Mouse (Mus musculus): ENCODE measurements at regions not wholly inside any gene's neighbourhood (a gene's known extent, or its start where the extent isn't known, plus 50 kb on each side); places are given as distances from the start of the nearest gene placed in this dataset.

- Histone ChIP-seq H3K27ac (peak overlapping the region; percentile 73), H3K4me2 (peak overlapping the region; percentile 74), H3K4me3 (replicated peaks) (peak overlapping the region; percentile 48), H3K9me3 (no peaks in the 10 kb centered on the region), H3K4me1 (peaks cover 4% of the 10 kb centered on the region; the same call in 1 of the 2 replicates), H3K27me3 (replicated peaks) (no peaks in the 10 kb centered on the region), H3K36me3 (no peaks in the 10 kb centered on the region), H3K9ac (peak overlapping the region; percentile 40)
- 2% methylated on average over 46 of the region's 46 CpGs for WGBS
- ATAC-seq (ENCODE audit: insufficient read depth, low FRiP score, low read depth) = peak; percentile 78; the same call in 1 of the 2 replicates
Observed at GRCm38 (mm10) chr15:103102068-103102840, 64.6 kb downstream of the Smug1 start.

- no peak for ATAC-seq (ENCODE audit: insufficient read depth, low FRiP score, low read depth)
- H3K36me3 ChIP-seq = no peaks in the 10 kb centered on the region
- H3K9me3 ChIP-seq = no peaks in the 10 kb centered on the region
- H3K27ac ChIP-seq = no peak overlapping the region
- H3K4me1 ChIP-seq = peaks cover 13% of the 10 kb centered on the region; the same call in 1 of the 2 replicates
- no peaks in the 10 kb centered on the region for H3K27me3 ChIP-seq (replicated peaks)
- peak overlapping the region; percentile 32 for H3K4me2 ChIP-seq
- no peak overlapping the region for H3K9ac ChIP-seq
- peak overlapping the region; percentile 5; the same call in 1 of the 2 replicates for H3K4me3 ChIP-seq (replicated peaks)
- 65% methylated on average over 4 of the region's 4 CpGs for WGBS
Observed at GRCm38 (mm10) chr15:103100121-103100520, 66.8 kb downstream of the Smug1 start.

GRCm38 (mm10) chr15:103094457-103094856 lies 72.4 kb downstream of the Smug1 start:
- no peak for ATAC-seq (ENCODE audit: insufficient read depth, low FRiP score, low read depth)
- Histone ChIP-seq H3K27ac (no peak overlapping the region), H3K36me3 (no peaks in the 10 kb centered on the region), H3K4me2 (no peak overlapping the region), H3K4me1 (peaks cover 16% of the 10 kb centered on the region), H3K9me3 (no peaks in the 10 kb centered on the region), H3K4me3 (replicated peaks) (no peak overlapping the region), H3K9ac (no peak overlapping the region), H3K27me3 (replicated peaks) (peaks cover 4% of the 10 kb centered on the region; the same call in 1 of the 2 replicates)
- WGBS = 50% methylated on average over 7 of the region's 7 CpGs

- no peak overlapping the region for H3K4me2 ChIP-seq
- no peak overlapping the region for H3K9ac ChIP-seq
- H3K27ac ChIP-seq = no peak overlapping the region; the same call in 1 of the 2 replicates
- WGBS = 56% methylated on average over 12 of the region's 12 CpGs
- H3K36me3 ChIP-seq = no peaks in the 10 kb centered on the region
- H3K4me3 ChIP-seq (replicated peaks) = no peak overlapping the region
- 0 out of 2 replicates have a peak, but pooled peaks have one; percentile 23 for ATAC-seq (ENCODE audit: insufficient read depth, low FRiP score, low read depth)
- H3K9me3 ChIP-seq = no peaks in the 10 kb centered on the region
- peaks cover 16% of the 10 kb centered on the region for H3K4me1 ChIP-seq
- H3K27me3 ChIP-seq (replicated peaks) = peaks cover 4% of the 10 kb centered on the region; the same call in 1 of the 2 replicates
Observed at GRCm38 (mm10) chr15:103093655-103094054, 73.2 kb downstream of the Smug1 start.

- ATAC-seq (ENCODE audit: insufficient read depth, low FRiP score, low read depth) = no peak
- H3K4me3 ChIP-seq (replicated peaks) = no peak overlapping the region
- H3K27me3 ChIP-seq (replicated peaks) = peaks cover 9% of the 10 kb centered on the region; the same call in 1 of the 2 replicates
- H3K4me2 ChIP-seq = no peak overlapping the region
- H3K27ac ChIP-seq = no peak overlapping the region
- no peaks in the 10 kb centered on the region for H3K9me3 ChIP-seq
- no peak overlapping the region for H3K9ac ChIP-seq
- H3K36me3 ChIP-seq = no peaks in the 10 kb centered on the region
- H3K4me1 ChIP-seq = peaks cover 16% of the 10 kb centered on the region
Observed at GRCm38 (mm10) chr15:103092496-103092895, 73.8 kb downstream of the Hoxc4 start.

- 54% methylated on average over 6 of the region's 6 CpGs for WGBS
- no peak for ATAC-seq (ENCODE audit: insufficient read depth, low FRiP score, low read depth)
- H3K4me3 ChIP-seq (replicated peaks) = no peak overlapping the region
- no peak overlapping the region for H3K27ac ChIP-seq
- H3K9ac ChIP-seq = no peak overlapping the region
- no peak overlapping the region for H3K4me2 ChIP-seq
- H3K27me3 ChIP-seq (replicated peaks) = peaks cover 28% of the 10 kb centered on the region
- no peaks in the 10 kb centered on the region for H3K9me3 ChIP-seq
- H3K36me3 ChIP-seq = no peaks in the 10 kb centered on the region
- H3K4me1 ChIP-seq = peaks cover 26% of the 10 kb centered on the region
Observed at GRCm38 (mm10) chr15:103090280-103091164, 71.8 kb downstream of the Hoxc4 start.

- no peak overlapping the region for H3K4me3 ChIP-seq (replicated peaks)
- WGBS = 61% methylated on average over 1 of the region's 1 CpGs
- no peak overlapping the region for H3K4me2 ChIP-seq
Observed at GRCm38 (mm10) chr15:103089852-103090251, 71.1 kb downstream of the Hoxc4 start.

GRCm38 (mm10) chr15:103089440-103089839 lies 70.7 kb downstream of the Hoxc4 start:
- peaks cover 26% of the 10 kb centered on the region for H3K4me1 ChIP-seq
- 88% methylated on average over 1 of the region's 1 CpGs for WGBS

More at GRCm38 (mm10) chr15:103089852-103090251, 71.1 kb downstream of the Hoxc4 start:
- ATAC-seq (ENCODE audit: insufficient read depth, low FRiP score, low read depth) = no peak
- H3K9me3 ChIP-seq = no peaks in the 10 kb centered on the region
- peaks cover 33% of the 10 kb centered on the region for H3K27me3 ChIP-seq (replicated peaks)
- peaks cover 26% of the 10 kb centered on the region for H3K4me1 ChIP-seq
- H3K27ac ChIP-seq = no peak overlapping the region
- H3K9ac ChIP-seq = no peak overlapping the region
- no peaks in the 10 kb centered on the region for H3K36me3 ChIP-seq

GRCm38 (mm10) chr15:103087204-103087603 lies 68.5 kb downstream of the Hoxc4 start:
- Histone ChIP-seq H3K4me1 (peaks cover 19% of the 10 kb centered on the region), H3K9me3 (no peaks in the 10 kb centered on the region), H3K27me3 (replicated peaks) (peaks cover 39% of the 10 kb centered on the region), H3K27ac (no peak overlapping the region), H3K4me3 (replicated peaks) (no peak overlapping the region), H3K4me2 (no peak overlapping the region), H3K9ac (no peak overlapping the region), H3K36me3 (no peaks in the 10 kb centered on the region)
- WGBS = 17% methylated on average over 4 of the region's 4 CpGs
- ATAC-seq (ENCODE audit: insufficient read depth, low FRiP score, low read depth) = no peak

More at GRCm38 (mm10) chr15:103089440-103089839, 70.7 kb downstream of the Hoxc4 start:
- Histone ChIP-seq H3K27ac (no peak overlapping the region), H3K27me3 (replicated peaks) (peaks cover 35% of the 10 kb centered on the region), H3K4me2 (no peak overlapping the region), H3K4me3 (replicated peaks) (no peak overlapping the region), H3K9me3 (no peaks in the 10 kb centered on the region), H3K9ac (no peak overlapping the region), H3K36me3 (no peaks in the 10 kb centered on the region)
- no peak for ATAC-seq (ENCODE audit: insufficient read depth, low FRiP score, low read depth)

- Histone ChIP-seq H3K4me2 (peak overlapping the region; percentile 71), H3K27me3 (replicated peaks) (peaks cover 39% of the 10 kb centered on the region), H3K4me3 (replicated peaks) (peak overlapping the region; percentile 33), H3K4me1 (peaks cover 19% of the 10 kb centered on the region), H3K9me3 (no peaks in the 10 kb centered on the region), H3K9ac (no peak overlapping the region), H3K27ac (no peak overlapping the region), H3K36me3 (no peaks in the 10 kb centered on the region)
- no peak for ATAC-seq (ENCODE audit: insufficient read depth, low FRiP score, low read depth)
- WGBS = 27% methylated on average over 15 of the region's 15 CpGs
Observed at GRCm38 (mm10) chr15:103086672-103087069, 67.9 kb downstream of the Hoxc4 start.

Measured in stomach, embryonic 15.5 days (tissue).